Mouse (Mus musculus): Measurements from ENCODE around the gene Acsf2.

Gene Acsf2

DNA sequence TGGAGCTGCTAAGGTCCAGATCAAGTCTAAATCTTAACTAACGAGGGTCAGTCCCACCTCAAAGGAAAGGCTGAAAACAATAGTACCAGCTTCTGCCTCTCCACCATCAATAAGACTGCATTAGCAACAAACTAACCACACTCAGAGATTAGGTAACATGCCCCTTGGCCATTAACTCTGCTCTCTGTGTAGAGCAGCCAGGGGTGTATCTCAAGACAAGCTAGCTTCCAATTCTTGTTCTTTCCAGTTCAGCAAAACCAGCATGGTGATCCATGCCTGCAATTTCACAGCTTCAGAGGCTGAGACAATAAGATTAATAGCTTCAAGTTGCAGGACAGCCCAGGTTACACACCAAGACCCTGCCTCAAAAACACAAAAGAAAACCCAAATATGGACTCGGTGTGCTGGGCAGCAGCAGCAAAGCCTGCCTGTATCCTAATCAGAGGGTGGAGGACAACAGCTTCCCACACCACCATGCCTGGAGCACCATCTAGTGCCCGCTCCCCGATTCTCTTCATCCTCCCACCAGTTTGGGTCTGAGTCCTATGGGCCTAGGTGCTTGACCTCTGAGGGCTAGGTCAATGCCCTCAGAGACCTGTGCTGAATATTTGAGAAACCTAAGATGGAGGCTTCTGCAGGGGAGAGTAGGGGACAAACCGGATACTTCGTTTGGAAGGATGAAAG is 3.1 kb downstream of the Acsf2 start:
- DNase-seq (ENCODE audit: low read depth) = no peak

DNA sequence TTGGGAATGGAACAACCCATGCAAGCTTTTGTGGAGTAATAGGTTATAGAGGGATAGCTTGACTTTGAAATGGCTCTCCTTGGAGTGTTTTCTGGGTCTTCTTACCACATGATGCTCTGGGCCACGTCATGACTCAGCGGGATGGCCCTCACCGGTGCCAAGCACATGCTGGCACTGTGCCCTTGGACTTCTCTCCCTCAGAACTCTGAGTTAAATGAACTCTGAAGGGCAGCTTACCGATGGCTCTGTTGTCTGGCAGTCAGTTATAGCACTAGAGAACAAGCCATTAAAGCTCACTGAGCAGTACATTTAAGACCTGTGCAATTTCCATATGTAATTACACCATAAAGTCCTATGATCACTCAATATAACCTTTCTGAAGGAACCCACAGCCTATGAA is 4.4 kb downstream of the Acsf2 start:
- DNase-seq (ENCODE audit: low read depth) = peak; percentile 61

DNA sequence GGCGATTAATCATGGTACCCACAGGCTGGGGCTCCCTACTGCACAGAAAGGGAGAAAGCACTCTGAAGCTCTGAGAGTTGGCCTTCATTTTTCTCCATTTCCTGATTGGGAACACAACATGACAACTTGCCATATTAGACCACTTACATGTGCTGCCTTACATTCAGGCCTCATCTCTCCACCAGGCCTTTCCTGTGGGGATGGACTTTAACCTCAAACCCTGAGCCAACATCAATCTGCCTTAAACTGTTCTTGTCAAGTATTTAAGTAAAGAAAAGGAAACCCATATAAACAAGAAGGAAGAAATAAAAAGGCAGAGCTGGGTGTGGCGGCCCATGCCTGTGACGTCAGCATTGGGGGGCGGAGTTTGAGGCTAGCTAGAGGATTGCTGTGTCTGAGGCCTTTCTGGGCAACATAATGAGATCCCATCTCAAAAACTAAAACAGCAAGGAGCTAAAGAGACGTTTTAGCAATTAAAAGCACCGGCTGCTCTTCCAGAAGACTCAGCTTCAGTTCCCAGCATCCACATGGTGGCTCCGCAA is 5.3 kb downstream of the Acsf2 start:
- peak; percentile 91 for DNase-seq (ENCODE audit: low read depth)

DNA sequence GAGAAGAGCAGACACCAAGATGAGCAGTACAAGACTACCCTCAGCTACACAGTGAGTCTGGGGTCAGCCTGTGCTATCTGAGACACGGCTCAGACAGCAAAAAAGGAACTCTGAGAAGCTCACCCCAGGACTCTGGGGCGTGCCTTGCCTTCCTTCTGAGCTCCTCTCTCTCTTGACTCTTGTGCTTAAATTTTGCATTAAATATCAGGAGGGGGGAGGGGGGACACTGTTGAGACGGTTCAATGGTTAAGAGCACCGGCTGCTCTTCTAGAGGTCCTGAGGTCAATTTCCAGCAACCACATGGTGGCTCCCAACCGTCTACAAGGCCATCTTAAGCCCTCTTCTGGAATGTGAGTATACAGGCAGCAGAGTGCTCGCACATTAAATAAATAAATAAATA is 14.2 kb downstream of the Acsf2 start:
- DNase-seq (ENCODE audit: low read depth) = no peak

- DNase-seq (ENCODE audit: low read depth) = no peak
Measured at GRCm38 (mm10) chr11:94585091-94585490, 16.6 kb downstream of the Acsf2 start.

DNA sequence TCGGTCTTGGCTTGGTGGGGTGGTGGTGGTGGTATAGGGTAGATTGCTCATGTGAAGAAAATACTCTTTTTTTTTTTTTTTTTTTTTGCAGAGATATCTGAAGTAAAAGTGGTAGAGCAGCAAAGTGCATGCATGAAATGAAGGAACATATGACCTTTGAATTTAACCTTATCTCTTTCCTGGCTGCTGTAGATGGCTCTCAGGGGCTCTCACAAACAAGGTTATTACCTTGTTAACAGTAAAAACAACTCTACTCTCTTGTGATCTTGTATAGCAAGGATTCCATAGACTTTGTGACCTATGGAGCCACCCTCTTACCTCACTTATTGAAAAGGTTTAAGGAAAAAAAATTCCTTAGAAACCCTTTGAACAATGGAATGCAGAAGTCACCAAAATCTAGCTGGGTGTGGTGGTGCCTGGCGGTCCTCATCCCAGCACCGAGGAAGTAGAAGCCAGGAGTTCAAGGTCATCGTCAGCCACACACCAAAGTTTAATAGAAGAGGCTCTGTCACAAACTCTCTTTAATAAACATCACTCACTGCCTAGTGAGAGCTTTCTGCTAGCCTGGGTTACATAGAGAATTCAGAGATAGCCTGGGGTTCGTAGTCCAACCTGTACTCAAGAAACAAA is 21.4 kb downstream of the Acsf2 start:
- no peak for DNase-seq (ENCODE audit: low read depth)

- DNase-seq (ENCODE audit: low read depth) = no peak
Measured at GRCm38 (mm10) chr11:94576361-94576760, 25.3 kb downstream of the Acsf2 start.

- no peak for DNase-seq (ENCODE audit: low read depth)
Measured at GRCm38 (mm10) chr11:94575036-94575435, 26.6 kb downstream of the Acsf2 start.

GRCm38 (mm10) chr11:94574560-94574959 is 27.1 kb downstream of the Acsf2 start:
- no peak for DNase-seq (ENCODE audit: low read depth)

- no peak for DNase-seq (ENCODE audit: low read depth)
Measured at GRCm38 (mm10) chr11:94571850-94572249, 29.8 kb downstream of the Acsf2 start.

DNA sequence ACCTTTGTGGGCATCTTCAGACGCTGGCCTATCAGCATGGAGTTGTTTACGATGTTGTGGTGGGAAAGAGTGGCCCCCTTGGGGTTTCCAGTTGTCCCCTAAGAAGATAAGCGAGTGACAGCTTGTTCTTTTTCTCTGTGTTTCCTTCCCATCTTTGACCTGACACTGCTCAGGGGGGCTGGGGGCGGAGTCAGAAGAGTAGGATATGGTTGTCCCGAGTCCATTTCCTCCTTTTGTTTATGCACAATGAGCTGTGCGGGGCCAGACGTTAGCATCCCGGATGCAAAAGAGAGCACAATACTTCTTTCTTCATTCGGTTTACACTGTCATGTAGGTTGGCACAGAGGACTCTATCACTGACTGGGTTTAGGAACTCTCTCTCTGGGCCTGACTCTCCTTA is 31.1 kb downstream of the Acsf2 start:
- no peak for DNase-seq (ENCODE audit: low read depth)

GRCm38 (mm10) chr11:94567326-94567725 is 34.3 kb downstream of the Acsf2 start:
- DNase-seq (ENCODE audit: low read depth) = no peak

- no peak for DNase-seq (ENCODE audit: low read depth)
Measured at GRCm38 (mm10) chr11:94566534-94566933, 35.1 kb downstream of the Acsf2 start.

- no peak for DNase-seq (ENCODE audit: low read depth)
Measured at GRCm38 (mm10) chr11:94565151-94565479, 36.6 kb downstream of the Acsf2 start.

DNA sequence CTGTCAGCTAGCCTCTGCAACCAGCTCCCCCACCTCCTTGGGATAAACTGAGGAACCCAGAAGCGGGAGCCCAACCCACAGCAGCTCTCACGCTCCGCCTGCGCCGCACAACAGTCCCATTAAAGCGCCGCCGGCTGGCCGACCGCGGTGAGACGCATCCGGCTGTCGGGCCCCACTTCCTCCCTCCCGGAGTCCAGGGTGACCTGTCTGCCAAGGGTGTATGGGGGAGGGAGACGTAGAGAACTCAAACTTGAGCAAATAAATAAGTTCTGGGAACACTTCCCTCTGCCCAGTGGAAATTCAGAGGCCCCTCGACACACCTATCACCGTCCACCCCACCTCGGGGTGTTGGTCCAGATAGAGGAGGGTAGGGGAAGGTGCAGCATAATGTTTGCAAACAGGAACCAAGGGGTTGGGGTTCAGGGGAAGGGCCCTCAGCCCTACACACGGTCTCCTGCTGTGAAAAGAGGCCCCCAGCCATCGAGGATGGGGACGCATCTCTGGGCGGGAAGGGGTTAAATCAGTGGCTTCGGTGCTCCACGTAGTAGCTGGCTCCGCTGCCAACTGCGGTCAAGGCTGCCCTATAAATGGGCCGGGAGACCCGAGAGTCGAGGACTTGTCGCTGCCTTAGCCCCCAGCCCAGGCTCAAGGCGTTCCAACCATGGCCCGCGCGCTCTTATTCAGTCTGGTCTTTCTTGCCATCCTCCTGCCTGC is 37.1 kb downstream of the Acsf2 start, which contains the start of gene Chad:
Chad (plus strand) TSS at position 611 of the 714 bp plus-strand sequence.
- no peak for DNase-seq (ENCODE audit: low read depth)

DNA sequence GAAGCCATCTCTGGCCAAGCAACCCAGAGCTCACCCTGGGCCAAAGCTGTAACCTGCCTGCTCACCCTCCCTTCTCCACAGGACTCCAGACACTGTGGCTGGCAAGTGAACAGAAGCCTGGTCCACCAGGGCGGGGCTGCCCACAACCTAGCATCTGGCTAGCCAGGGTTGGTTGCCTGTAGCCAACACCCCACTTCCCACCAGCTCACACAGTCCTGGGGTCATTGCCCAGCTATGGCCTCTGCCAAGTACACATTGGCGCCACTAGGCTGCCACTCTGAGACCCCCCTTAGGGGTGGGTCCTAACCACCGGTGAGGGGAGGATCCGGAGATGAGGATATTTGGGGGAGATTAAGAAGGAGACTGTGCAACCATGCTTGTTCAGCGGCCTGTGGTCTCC is 37.9 kb downstream of the Acsf2 start:
- DNase-seq (ENCODE audit: low read depth) = no peak

- no peak for DNase-seq (ENCODE audit: low read depth)
Measured at GRCm38 (mm10) chr11:94563383-94563782, 38.3 kb downstream of the Acsf2 start.

- no peak for DNase-seq (ENCODE audit: low read depth)
Measured at GRCm38 (mm10) chr11:94558226-94558625, 43.4 kb downstream of the Acsf2 start.

GRCm38 (mm10) chr11:94550442-94550744 is 51.3 kb downstream of the Acsf2 start:
- no peak for DNase-seq (ENCODE audit: low read depth)

DNA sequence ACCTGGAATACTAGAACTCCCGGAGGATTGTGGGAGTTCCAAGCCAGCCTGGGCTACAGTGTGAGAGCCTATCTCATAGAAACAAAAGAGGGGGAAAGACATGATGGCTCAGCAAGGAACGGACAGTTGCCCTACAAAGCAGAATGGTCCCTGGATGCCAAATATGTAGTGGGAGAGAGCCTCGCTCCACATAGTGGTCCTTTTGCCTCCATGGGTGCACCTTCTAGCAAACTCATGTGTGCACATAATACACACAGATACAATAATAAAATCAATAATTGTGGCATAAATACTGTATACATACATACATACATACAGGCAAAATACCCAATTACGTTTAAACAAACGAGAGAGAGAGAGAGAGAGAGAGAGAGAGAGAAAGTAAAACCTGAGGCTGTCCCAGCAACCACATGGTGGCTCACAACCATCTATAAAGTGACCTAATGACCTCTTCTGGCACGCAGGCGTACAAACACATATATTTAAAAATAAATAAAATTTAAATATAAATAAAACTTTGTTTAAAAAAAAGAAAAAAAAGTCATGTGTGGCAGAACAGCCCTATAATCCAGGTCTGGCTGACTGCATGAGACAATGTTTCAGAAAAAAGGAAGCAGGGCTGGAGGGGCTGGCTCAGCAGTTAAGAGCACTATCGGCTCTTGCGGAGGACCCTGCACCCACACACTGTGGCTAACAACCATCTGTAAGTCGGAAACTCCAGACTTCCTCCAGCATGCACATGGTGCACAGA is 51.8 kb downstream of the Acsf2 start:
- DNase-seq (ENCODE audit: low read depth) = peak; percentile 76

DNA sequence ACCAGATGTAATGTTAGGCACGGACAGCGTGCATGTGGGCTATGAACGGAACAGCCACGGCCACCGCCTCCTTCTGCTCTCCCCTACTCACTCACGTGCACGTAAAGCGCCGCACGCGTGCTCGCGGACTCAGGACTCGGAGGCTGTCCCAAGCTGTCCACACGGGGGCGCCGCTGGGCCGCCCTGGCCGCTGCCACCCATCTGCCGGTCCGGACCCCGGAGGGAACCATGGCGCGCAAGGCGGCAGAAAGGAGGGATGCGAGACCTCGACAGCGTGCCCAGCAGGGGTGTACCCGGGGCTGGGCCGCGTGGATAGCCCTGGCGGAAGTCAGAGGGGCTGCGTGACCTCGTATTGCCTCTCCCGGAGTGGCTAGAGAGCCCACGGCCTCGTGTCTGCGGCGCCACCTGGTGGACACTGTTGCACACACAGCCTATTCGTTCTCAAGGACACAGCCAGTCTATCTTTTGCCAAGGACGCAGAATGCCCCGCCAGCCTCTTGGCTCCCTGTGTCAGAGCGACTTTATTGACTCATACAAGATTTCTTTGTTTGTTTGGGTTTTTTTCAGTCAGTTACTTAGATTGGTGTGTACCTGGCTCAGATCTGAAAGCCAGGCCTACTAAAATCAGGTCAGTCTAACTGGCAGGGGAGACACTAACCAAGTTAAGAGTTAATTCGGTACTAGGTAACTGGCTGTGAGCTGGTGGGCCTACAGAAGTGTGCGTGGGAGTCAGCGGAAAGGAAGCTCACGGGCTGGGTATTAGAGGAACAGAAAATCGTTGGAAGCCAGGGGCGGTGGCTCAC is 52.6 kb downstream of the Acsf2 start, which contains the start of gene Rsad1:
Rsad1 (minus strand) TSS at position 368 of the 803 bp plus-strand sequence.
- DNase-seq (ENCODE audit: low read depth) = peak; percentile 94

All from 416B (cell line).